Mouse (Mus musculus): ENCODE results near the gene Cd72. TPM values are rescaled to one million over a fixed set of nuclear protein-coding genes. Genes with fewer than 3 reads are reported as not detected.

Gene Cd72
- polyA plus RNA-seq, 1 experiment = 0.63 TPM

GRCm38 (mm10) chr4:43427501-43428179 is 26.8 kb downstream of the Cd72 start:
- Histone ChIP-seq H3K4me3 (ENCODE audit: control insufficient read depth, low read depth, low read length) (no peak overlapping the region), H3K36me3 (ENCODE audit: control insufficient read depth, insufficient read depth, low read length) (no peaks in the 10 kb centered on the region), H3K4me1 (ENCODE audit: control insufficient read depth, insufficient read depth, low read length) (peaks cover 27% of the 10 kb centered on the region), H3K27ac (ENCODE audit: control insufficient read depth, insufficient read depth, low read depth, low read length) (no peak overlapping the region), H3K27me3 (ENCODE audit: control insufficient read depth, insufficient read depth, low read length) (no peaks in the 10 kb centered on the region)
- TF ChIP-seq CTCF (IDR thresholded peaks at IDR 0.05; ENCODE audit: control insufficient read depth, insufficient read depth, insufficient replicate concordance, low read depth, low read length) (no peak), POLR2A (IDR thresholded peaks at IDR 0.05; ENCODE audit: control insufficient read depth, low read depth, low read length) (no peak)

- no peaks in the 10 kb centered on the region; the same call in 1 of the 2 replicates for H3K36me3 ChIP-seq (ENCODE audit: control insufficient read depth, insufficient read depth, low read length)
- no peak overlapping the region for H3K27ac ChIP-seq (ENCODE audit: control insufficient read depth, insufficient read depth, low read depth, low read length)
- TF ChIP-seq CTCF (IDR thresholded peaks at IDR 0.05; ENCODE audit: control insufficient read depth, insufficient read depth, insufficient replicate concordance, low read depth, low read length) (no peak), POLR2A (IDR thresholded peaks at IDR 0.05; ENCODE audit: control insufficient read depth, low read depth, low read length) (no peak)
- H3K27me3 ChIP-seq (ENCODE audit: control insufficient read depth, insufficient read depth, low read length) = no peaks in the 10 kb centered on the region
- no peak overlapping the region for H3K4me3 ChIP-seq (ENCODE audit: control insufficient read depth, low read depth, low read length)
- H3K4me1 ChIP-seq (ENCODE audit: control insufficient read depth, insufficient read depth, low read length) = peaks cover 27% of the 10 kb centered on the region
Measured at GRCm38 (mm10) chr4:43426487-43426886, 27.9 kb downstream of the Cd72 start.

- no peaks in the 10 kb centered on the region; the same call in 1 of the 2 replicates for H3K36me3 ChIP-seq (ENCODE audit: control insufficient read depth, insufficient read depth, low read length)
- no peak overlapping the region for H3K27ac ChIP-seq (ENCODE audit: control insufficient read depth, insufficient read depth, low read depth, low read length)
- H3K27me3 ChIP-seq (ENCODE audit: control insufficient read depth, insufficient read depth, low read length) = no peaks in the 10 kb centered on the region
- no peak overlapping the region for H3K4me3 ChIP-seq (ENCODE audit: control insufficient read depth, low read depth, low read length)
- peaks cover 27% of the 10 kb centered on the region for H3K4me1 ChIP-seq (ENCODE audit: control insufficient read depth, insufficient read depth, low read length)
- no peak for TF ChIP-seq CTCF (IDR thresholded peaks at IDR 0.05; ENCODE audit: control insufficient read depth, insufficient read depth, insufficient replicate concordance, low read depth, low read length)
- TF ChIP-seq POLR2A (IDR thresholded peaks at IDR 0.05; ENCODE audit: control insufficient read depth, low read depth, low read length) = no peak
Measured at GRCm38 (mm10) chr4:43425648-43426380, 28.6 kb downstream of the Cd72 start.

GRCm38 (mm10) chr4:43425197-43425596 is 29.2 kb downstream of the Cd72 start:
- peaks cover 27% of the 10 kb centered on the region for H3K4me1 ChIP-seq (ENCODE audit: control insufficient read depth, insufficient read depth, low read length)
- no peak overlapping the region for H3K4me3 ChIP-seq (ENCODE audit: control insufficient read depth, low read depth, low read length)
- no peaks in the 10 kb centered on the region; the same call in 1 of the 2 replicates for H3K36me3 ChIP-seq (ENCODE audit: control insufficient read depth, insufficient read depth, low read length)
- no peak overlapping the region for H3K27ac ChIP-seq (ENCODE audit: control insufficient read depth, insufficient read depth, low read depth, low read length)
- no peak for TF ChIP-seq POLR2A (IDR thresholded peaks at IDR 0.05; ENCODE audit: control insufficient read depth, low read depth, low read length)
- no peak for TF ChIP-seq CTCF (IDR thresholded peaks at IDR 0.05; ENCODE audit: control insufficient read depth, insufficient read depth, insufficient replicate concordance, low read depth, low read length)
- H3K27me3 ChIP-seq (ENCODE audit: control insufficient read depth, insufficient read depth, low read length) = no peaks in the 10 kb centered on the region

- Histone ChIP-seq H3K27me3 (ENCODE audit: control insufficient read depth, insufficient read depth, low read length) (no peaks in the 10 kb centered on the region), H3K27ac (ENCODE audit: control insufficient read depth, insufficient read depth, low read depth, low read length) (no peak overlapping the region), H3K4me3 (ENCODE audit: control insufficient read depth, low read depth, low read length) (no peak overlapping the region), H3K36me3 (ENCODE audit: control insufficient read depth, insufficient read depth, low read length) (no peaks in the 10 kb centered on the region; the same call in 1 of the 2 replicates), H3K4me1 (ENCODE audit: control insufficient read depth, insufficient read depth, low read length) (peaks cover 27% of the 10 kb centered on the region)
- no peak for TF ChIP-seq POLR2A (IDR thresholded peaks at IDR 0.05; ENCODE audit: control insufficient read depth, low read depth, low read length)
- no peak for TF ChIP-seq CTCF (IDR thresholded peaks at IDR 0.05; ENCODE audit: control insufficient read depth, insufficient read depth, insufficient replicate concordance, low read depth, low read length)
Measured at GRCm38 (mm10) chr4:43424072-43424471, 30.4 kb downstream of the Cd72 start.

GRCm38 (mm10) chr4:43423267-43423934 is 31.0 kb downstream of the Cd72 start:
- H3K27me3 ChIP-seq (ENCODE audit: control insufficient read depth, insufficient read depth, low read length) = no peaks in the 10 kb centered on the region
- H3K27ac ChIP-seq (ENCODE audit: control insufficient read depth, insufficient read depth, low read depth, low read length) = no peak overlapping the region
- no peaks in the 10 kb centered on the region; the same call in 1 of the 2 replicates for H3K36me3 ChIP-seq (ENCODE audit: control insufficient read depth, insufficient read depth, low read length)
- TF ChIP-seq POLR2A (IDR thresholded peaks at IDR 0.05; ENCODE audit: control insufficient read depth, low read depth, low read length) (no peak), CTCF (IDR thresholded peaks at IDR 0.05; ENCODE audit: control insufficient read depth, insufficient read depth, insufficient replicate concordance, low read depth, low read length) (no peak)
- H3K4me1 ChIP-seq (ENCODE audit: control insufficient read depth, insufficient read depth, low read length) = peaks cover 26% of the 10 kb centered on the region
- no peak overlapping the region for H3K4me3 ChIP-seq (ENCODE audit: control insufficient read depth, low read depth, low read length)

All from testis, adult 2 months (tissue).